Mouse (Mus musculus) testis, adult 2 months (tissue): ENCODE data around the gene Gucy1a1. TPM values are rescaled to one million over a fixed set of nuclear protein-coding genes. Genes with fewer than 3 reads are reported as not detected.

Experiments
- H3K27ac ChIP-seq: fragments of 200-500 bp; 2 replicates; pipeline ENCODE4 v1.5.1; 2012; ENCODE audit warnings: low read depth, low read length; ENCODE audit not compliant: control insufficient read depth, insufficient read depth
- H3K27me3 ChIP-seq: fragments of 200-500 bp; 2 replicates; pipeline ENCODE4 v1.6.1; 2012; ENCODE audit warnings: mild to moderate bottlenecking, low read length, moderate library complexity; ENCODE audit not compliant: control insufficient read depth, insufficient read depth
- H3K36me3 ChIP-seq: fragments of 200-500 bp; 2 replicates; pipeline ENCODE4 v1.6.1; 2012; ENCODE audit warnings: mild to moderate bottlenecking, low read length; ENCODE audit not compliant: control insufficient read depth, insufficient read depth
- H3K4me1 ChIP-seq: fragments of 200-500 bp; 2 replicates; pipeline ENCODE4 v1.6.1; 2012; ENCODE audit warnings: low read length; ENCODE audit not compliant: control insufficient read depth, insufficient read depth
- H3K4me3 ChIP-seq: fragments of 200-500 bp; 2 replicates; pipeline ENCODE4 v1.5.1; 2012; ENCODE audit warnings: low read depth, mild to moderate bottlenecking, low read length, moderate library complexity, mixed read lengths; ENCODE audit not compliant: control insufficient read depth
- CTCF ChIP-seq: fragments of 200-500 bp; IDR thresholded peaks from 2 replicates; pipeline ENCODE4 v1.5.1; 2012; ENCODE audit warnings: low read depth, mild to moderate bottlenecking, inconsistent platforms, low read length, moderate library complexity; ENCODE audit not compliant: control insufficient read depth, insufficient read depth, insufficient replicate concordance
- POLR2A ChIP-seq: fragments of 200-500 bp; IDR thresholded peaks from 2 replicates; pipeline ENCODE4 v1.6.1; 2012; ENCODE audit warnings: low read depth, mild to moderate bottlenecking, inconsistent platforms, low read length, moderate library complexity; ENCODE audit not compliant: control insufficient read depth
- polyA plus RNA-seq: library from polyadenylated mRNA; depleted of rRNA; stranded (reverse); fragments of >200 nt; gene quantifications from 2 replicates; pipeline ENCODE4 v1.2.3, GENCODE M21; 2012; rRNA removed

Gucy1a1 gene
- polyA plus RNA-seq, result 1.6 TPM in 2 replicates

DNA sequence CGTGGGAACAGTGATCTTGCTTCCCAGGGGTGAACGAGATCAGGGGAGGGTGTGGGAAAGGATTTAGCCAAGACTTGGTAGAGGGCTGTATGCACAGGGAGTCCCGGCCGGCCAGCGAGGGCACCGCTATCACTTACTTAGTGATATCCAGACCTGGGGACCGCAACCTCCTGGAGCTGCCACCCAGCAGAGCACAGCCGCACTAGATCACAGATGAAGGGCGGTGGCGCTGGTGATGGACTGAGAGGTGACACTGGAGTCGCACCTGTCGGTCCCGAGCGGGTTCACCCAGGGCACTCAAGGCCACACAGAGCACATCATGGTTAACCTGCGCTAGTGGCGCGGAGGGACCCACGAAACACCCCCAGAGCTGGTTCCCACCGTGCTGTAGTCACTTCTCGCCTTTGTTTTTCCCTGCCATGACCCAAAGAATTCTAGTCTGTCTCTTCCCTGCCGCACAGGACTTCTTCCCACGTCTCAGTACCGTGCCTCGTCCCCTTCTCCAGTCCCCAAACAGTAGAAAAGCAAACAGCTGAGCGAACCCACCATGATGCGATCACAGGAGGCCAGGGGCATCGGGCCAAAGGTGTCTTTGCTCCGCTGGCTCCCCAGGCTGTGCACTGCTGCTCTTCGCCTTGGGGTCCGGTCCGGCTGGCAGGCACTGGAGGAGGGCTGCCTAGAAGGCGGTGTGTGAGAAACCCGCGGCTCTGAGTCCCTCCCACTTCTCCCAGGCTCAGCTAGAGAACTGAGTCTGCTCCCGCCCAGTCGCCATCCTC, at the start of gene Gucy1a1:
Gene Gucy1a1, minus strand, starts transcription at position 664 of the 776 bp plus-strand sequence.
- no peaks in the 10 kb centered on the region for H3K27me3 ChIP-seq
- no peaks in the 10 kb centered on the region for H3K36me3 ChIP-seq
- peaks cover 4% of the 10 kb centered on the region for H3K4me1 ChIP-seq
- TF ChIP-seq POLR2A (no peak; the same call in 1 of the 2 replicates), CTCF (no peak)
- peak within 1 kb of the TSS; percentile 41; the same call in 1 of the 2 replicates for H3K27ac ChIP-seq
- peak within 1 kb of the TSS; percentile 77 for H3K4me3 ChIP-seq

GRCm38 (mm10) chr3:82191559-82192245, 46.1 kb upstream of the Gucy1a1 start:
- Histone ChIP-seq H3K27ac (no peak overlapping the region), H3K4me1 (no peaks in the 10 kb centered on the region), H3K36me3 (no peaks in the 10 kb centered on the region), H3K27me3 (no peaks in the 10 kb centered on the region), H3K4me3 (no peak overlapping the region)
- no peak for TF ChIP-seq POLR2A
- TF ChIP-seq CTCF, result no peak

DNA sequence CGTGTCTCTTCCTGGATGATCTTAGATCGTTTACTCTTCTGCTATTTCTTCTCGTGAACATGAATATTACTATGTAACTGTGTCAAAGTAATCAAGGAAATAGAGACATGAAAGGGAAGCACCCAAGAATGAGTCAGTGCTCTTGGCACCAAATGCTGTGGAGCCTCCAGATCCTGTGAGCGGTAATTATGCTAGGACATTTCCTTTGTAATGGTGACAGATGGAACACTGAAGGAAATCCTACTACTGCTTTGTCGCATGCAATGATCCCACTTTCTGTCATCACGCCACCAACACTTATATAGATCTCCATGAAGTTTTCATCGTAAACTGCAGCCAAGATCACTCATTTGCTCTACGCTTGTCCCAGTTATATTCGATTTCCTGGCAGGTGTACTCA, 40.0 kb upstream of the Gucy1a1 start:
- Histone ChIP-seq H3K4me1 (no peaks in the 10 kb centered on the region), H3K36me3 (no peaks in the 10 kb centered on the region), H3K27me3 (no peaks in the 10 kb centered on the region), H3K4me3 (no peak overlapping the region), H3K27ac (no peak overlapping the region)
- no peak for TF ChIP-seq POLR2A
- TF ChIP-seq CTCF, result no peak

DNA sequence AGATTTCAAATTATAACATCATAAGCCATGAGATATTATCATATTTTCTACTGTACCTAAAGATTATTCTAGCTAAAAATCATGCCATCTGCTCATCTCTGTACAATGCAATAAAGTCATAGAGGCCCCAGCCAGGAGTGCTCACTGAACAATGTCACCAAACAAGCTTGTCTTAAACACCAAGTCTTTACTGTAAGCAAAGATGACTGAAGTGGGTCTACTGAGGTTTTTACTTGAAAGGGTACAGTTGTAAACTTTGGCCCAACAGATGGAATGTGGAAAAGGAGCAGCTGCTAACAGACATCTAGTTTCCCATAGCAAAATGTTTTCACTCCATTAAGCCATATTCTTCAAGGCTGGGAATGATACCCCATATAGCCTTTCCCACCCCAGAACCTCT, 35.9 kb upstream of the Gucy1a1 start:
- H3K4me1 ChIP-seq, result no peaks in the 10 kb centered on the region
- H3K27ac ChIP-seq, result no peak overlapping the region
- no peaks in the 10 kb centered on the region for H3K36me3 ChIP-seq
- no peaks in the 10 kb centered on the region for H3K27me3 ChIP-seq
- H3K4me3 ChIP-seq, result no peak overlapping the region
- TF ChIP-seq CTCF (no peak), POLR2A (no peak)

GRCm38 (mm10) chr3:82180253-82180652, 34.7 kb upstream of the Gucy1a1 start:
- Histone ChIP-seq H3K27ac (no peak overlapping the region), H3K4me3 (no peak overlapping the region), H3K4me1 (no peaks in the 10 kb centered on the region), H3K36me3 (no peaks in the 10 kb centered on the region), H3K27me3 (no peaks in the 10 kb centered on the region)
- no peak for TF ChIP-seq POLR2A
- no peak for TF ChIP-seq CTCF

DNA sequence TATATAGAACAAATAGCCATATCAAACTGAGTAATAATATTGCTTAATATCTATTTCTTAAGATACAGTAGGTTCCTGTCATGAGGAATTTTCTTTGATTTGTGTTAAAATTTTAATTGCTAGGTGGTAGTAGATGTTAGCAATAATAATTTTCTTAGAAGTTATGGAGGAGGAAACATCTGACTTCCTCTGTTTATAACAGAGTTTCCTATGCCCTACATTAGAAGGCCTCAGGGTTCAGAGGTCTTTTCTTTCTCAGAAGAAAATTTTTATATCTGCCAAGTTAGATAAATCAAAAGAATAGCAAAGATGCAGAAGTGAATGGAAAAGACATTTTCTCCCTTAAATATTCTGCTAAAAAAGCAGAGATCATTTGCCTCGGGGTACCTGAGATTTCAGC, 29.9 kb upstream of the Gucy1a1 start:
- no peaks in the 10 kb centered on the region for H3K4me1 ChIP-seq
- H3K4me3 ChIP-seq, result no peak overlapping the region
- no peak for TF ChIP-seq CTCF
- no peaks in the 10 kb centered on the region for H3K27me3 ChIP-seq
- H3K36me3 ChIP-seq, result no peaks in the 10 kb centered on the region
- H3K27ac ChIP-seq, result no peak overlapping the region

GRCm38 (mm10) chr3:82167064-82167463, 21.5 kb upstream of the Gucy1a1 start:
- H3K4me3 ChIP-seq, result no peak overlapping the region
- no peaks in the 10 kb centered on the region for H3K27me3 ChIP-seq
- H3K36me3 ChIP-seq, result no peaks in the 10 kb centered on the region
- H3K27ac ChIP-seq, result no peak overlapping the region
- TF ChIP-seq CTCF (no peak), POLR2A (no peak)
- H3K4me1 ChIP-seq, result no peaks in the 10 kb centered on the region
